Mouse (Mus musculus) stomach, postnatal 0 days (tissue): ENCODE measurements around the gene Cnot6.

Experiments
- CTCF ChIP-seq: IDR thresholded peaks from 2 replicates; pipeline ENCODE4 v1.5.1; 2016; ENCODE audit warnings: antibody characterized with exemption, low read depth, mild to moderate bottlenecking, moderate library complexity
- EP300 ChIP-seq: optimal IDR thresholded peaks from 2 replicates; pipeline ENCODE3; 2016; ENCODE audit warnings: antibody characterized with exemption

DNA sequence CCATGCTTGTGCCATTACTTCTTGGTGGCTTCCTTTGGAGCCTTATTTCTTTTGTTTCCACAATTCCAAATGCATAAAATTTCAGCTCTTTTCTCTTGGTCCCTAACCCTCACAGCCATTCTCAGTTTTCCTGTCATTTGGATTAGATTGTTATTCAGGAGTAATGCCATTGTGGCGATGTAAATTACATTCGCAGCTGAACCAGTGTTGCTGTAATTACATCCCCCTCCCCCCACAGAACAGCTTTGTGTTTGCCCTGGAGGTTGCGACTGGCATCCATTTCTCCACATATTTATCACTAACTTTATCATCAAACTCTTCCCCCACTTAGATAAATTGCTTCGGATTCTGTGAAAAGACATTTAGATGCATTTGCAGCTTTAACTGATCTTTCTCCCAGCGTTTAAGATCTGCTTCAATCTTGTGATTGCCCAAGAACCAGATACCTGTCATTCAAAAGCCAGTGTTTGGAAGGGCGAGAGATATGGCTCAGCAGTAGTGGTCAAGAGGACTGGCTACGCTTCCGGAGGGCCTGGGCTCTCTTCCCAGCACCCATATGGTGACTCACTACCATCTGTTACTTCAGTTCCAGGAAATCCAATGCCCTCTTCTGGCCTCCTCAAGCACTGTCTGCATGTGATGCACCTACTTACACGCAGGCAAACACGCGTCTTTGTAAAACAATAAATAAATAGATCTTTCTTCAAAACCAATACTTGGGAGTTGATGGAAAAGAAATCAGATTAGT lies 26.3 kb upstream of the Cnot6 start:
- TF ChIP-seq CTCF (0 out of 2 replicates have a peak, but pooled peaks have one; percentile 0), EP300 (no peak)
